Mouse (Mus musculus): ENCODE measurements around the gene A630095E13Rik.
"Not testable (repeated sequence)": the region's sequence is repeated elsewhere in the genome, so short reads cannot be mapped to it uniquely, and the experiment has no call there.

A630095E13Rik gene

DNA sequence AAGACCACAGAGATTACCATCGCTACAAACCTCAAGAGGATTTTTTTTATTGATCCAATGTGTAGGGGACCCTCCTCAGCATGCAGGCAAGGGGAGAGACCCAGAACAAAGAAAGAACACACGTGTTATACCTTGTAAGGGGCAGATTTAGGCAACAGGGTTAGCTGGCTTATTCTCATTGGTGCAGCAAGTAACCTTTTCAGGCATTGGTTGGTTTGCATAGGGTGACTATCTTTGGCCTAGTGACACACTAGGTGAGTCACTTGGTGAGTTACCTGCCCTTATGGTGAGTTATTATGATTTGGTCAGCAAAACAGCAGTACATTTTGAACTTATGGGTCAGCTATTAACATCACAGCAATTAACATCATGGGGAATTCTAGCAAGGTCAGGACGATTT lies at the start of gene A630095E13Rik:
TSS of gene A630095E13Rik (minus strand) at position 101 of the 400 bp plus-strand sequence.
- DNase-seq: not testable (repeated sequence)

DNA sequence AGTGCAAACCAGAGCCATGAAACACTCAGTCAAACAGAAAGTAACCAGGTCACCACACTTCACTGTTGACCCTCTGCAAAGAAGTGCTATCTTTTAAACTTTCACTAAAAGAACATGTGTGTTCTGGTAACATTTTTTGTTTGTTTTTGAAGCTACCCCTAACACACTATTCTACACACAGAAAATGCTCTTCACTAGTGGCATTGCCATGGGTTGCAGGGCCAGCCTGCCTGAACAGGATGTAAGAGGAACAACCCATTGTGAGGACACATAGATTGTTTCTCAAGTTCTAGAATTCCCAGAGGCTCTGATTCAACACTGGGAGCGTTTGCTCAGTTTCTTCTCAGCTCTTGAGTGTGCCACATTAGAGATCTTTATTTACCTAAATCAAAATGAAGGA lies 49.7 kb upstream of the A630095E13Rik start, which contains the start of gene Acrv1:
TSS of gene Acrv1 (plus strand) at position 301 of the 400 bp plus-strand sequence.
- no peak for DNase-seq

DNA sequence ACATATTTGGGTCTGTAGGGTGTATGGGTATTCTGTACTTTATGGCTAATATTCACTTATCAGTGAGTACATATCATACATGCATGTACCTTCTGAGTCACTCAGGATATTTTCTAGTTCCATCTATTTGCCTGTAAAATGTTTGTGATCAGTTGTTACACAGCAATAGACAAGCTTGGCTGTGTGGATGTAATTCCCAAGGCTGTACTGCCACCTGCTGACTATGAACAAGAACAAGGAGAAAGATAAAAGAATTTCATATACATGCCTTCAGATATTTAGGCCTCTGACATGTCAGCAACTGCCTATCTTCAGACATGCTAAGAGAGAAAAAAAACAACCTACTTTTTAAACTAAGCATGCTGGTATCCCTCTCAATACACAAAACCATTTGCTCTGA lies 44.2 kb upstream of the A630095E13Rik start:
- DNase-seq: no peak

DNA sequence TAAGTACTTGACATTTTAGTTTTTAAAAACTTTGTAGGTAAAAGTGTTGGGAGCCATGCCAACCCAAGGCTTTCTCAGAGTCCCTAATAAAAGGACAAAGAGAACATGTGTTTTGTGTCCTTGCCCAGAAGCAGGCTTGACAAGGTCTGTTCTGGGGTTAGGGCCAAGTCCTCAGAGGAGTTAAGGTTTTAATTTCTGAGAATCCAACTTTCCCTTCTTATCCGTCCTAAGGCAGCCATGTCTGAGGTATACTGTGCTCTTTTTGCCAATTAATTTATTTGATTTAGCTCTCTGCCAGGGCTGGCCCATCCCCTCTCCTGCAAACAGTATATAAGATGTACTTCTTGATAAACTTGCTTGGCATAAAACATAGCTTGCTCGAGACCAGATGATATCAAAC lies 38.2 kb upstream of the A630095E13Rik start:
- DNase-seq: no peak
